Mouse (Mus musculus): ENCODE results near the gene Rabgap1l.

GRCm38 (mm10) chr1:160746786-160747185, 46.2 kb downstream of the Rabgap1l start:
- TF ChIP-seq POLR2A (IDR thresholded peaks at IDR 0.05; ENCODE audit: borderline replicate concordance, low read depth, low read length) (no peak), CTCF (IDR thresholded peaks at IDR 0.05; ENCODE audit: low read depth, low read length) (no peak)
